Mouse (Mus musculus) heart, postnatal 10 days (tissue): ENCODE measurements at regions not wholly inside any gene's neighbourhood (a gene's known extent, or its start where the extent isn't known, plus 50 kb on each side); places are given as distances from the start of the nearest gene placed in this dataset.

Source experiments
- DNase-seq, 2 experiments: peaks; one replicate each; pipeline ENCODE4 v3.0.0; 2021
- intact Hi-C: fragments of 180-260 bp; cut with DNase I; formaldehyde crosslinking; loops from one replicate; pipeline ENCODE4 v1.15.1; 2025

GRCm38 (mm10) chr6:144880098-144880497, 98.3 kb upstream of the Sox5 start:
- DNase-seq, result no peak
- intact Hi-C loops, result no loop called here

DNA sequence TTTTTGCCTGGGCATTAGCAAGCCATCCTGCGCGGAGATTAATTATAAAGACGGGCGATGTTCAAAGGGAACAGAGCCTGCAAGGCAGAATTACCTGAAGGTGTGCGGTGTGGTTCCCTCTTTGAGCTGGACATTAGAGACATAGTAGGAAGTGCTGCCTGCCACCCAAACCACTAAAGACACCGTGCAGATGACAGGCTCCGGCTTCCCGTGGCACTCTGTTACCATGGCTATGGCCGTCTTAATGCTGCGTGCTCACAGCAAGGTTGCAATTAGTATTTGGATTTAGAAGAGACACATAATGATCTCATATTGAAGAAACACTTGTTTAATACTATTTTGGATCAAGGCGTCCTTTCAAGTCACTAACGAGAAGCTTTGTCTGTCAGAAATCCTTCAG, 95.0 kb upstream of the Sox5 start:
- DNase-seq, result no peak
- intact Hi-C loops, result no loop called here

GRCm38 (mm10) chr6:144875862-144876261, 94.1 kb upstream of the Sox5 start:
- intact Hi-C loops, result no loop called here
- DNase-seq, result no peak

- intact Hi-C loops, result no loop called here
- DNase-seq, result no peak
These were observed 92.5 kb upstream of the Sox5 start for GRCm38 (mm10) chr6:144874251-144874650.

DNA sequence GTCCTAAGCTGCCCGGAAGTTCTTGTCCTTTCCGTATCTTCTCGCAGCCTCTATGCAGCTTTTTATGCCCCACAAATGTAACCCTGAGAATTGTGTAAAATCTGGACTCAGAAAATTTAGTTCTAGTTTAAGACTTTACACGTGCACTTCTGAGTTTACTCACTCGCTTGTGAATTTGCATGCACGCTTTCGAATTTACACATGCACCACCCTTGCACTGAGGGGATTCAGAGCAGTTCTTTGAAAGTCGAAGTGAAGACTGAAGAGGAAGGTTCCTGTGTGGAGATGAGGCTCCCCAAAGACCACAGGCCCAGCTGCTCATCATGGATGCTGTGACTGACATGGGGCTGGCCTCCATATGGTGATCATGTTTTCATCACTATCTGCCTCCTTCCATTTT, 89.2 kb upstream of the Sox5 start:
- intact Hi-C loops, result no loop called here
- no peak for DNase-seq

- intact Hi-C loops, result no loop called here
- no peak for DNase-seq
These were observed 85.6 kb upstream of the Sox5 start for GRCm38 (mm10) chr6:144867333-144867732.

- intact Hi-C loops, result no loop called here
- DNase-seq, result no peak
These were observed 82.2 kb upstream of the Sox5 start for GRCm38 (mm10) chr6:144864026-144864425.

DNA sequence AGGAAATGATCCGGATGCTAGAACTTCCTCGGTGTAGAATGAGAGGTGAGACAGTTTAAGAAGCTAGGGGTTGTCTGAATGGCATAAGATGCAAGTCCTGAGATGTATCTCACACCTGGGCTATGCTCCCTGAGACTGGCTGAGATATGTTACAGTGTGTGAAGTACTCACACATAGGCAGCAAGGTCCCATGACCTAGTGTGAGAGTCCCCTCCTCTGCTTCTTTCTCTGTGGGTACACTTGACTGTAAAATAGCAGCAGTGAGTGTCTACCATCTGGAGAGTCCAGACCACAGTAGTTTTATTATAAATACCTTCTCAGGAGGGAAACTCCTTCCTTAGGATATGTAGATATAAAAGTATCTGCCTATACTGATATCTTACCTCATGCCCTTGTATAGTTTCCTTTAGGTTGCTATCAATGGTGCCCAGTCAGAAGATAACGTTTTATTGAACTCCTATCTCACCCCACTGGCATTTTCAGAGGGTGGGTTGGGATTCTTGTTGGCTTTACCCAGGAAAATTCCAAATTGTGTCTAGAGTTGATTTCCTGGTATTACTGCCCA, 81.7 kb upstream of the Sox5 start:
- intact Hi-C loops, result no loop called here
- DNase-seq, result no peak

DNA sequence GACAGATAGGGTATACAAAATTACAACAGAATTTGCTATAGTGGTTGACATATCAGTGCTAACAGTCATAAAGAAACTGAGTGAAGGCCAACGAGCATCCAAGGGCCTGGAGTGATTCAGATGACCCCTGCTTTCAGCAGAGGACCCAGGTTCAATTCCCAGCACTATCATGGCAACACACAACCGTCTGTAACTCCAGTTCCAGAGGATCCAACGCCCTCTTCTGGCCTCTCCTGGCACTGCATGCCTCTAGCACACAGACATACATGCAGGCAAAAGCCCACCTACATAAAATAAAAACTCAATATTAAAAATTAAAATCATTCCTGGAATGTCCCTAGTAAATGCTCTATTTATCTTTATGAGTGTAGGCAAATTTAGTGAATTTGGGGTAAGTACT, 59.7 kb upstream of the Sox5 start:
- intact Hi-C loops, result no loop called here
- no peak for DNase-seq

GRCm38 (mm10) chr6:144839383-144839782, 57.6 kb upstream of the Sox5 start:
- intact Hi-C loops, result no loop called here
- DNase-seq, result no peak

GRCm38 (mm10) chr6:144834323-144835183, 52.8 kb upstream of the Sox5 start:
- no peak for DNase-seq
- intact Hi-C loops, result no loop called here
